Mouse (Mus musculus): ENCODE data around the gene Cish. TPM values are rescaled to one million over a fixed set of nuclear protein-coding genes. Genes with fewer than 3 reads are reported as not detected.

Cish gene
- polyA plus RNA-seq, 1 experiment from 2014 or later = 5.8 TPM

GRCm38 (mm10) chr9:107327879-107328620, 32.2 kb downstream of the Cish start:
- H3K36me3 ChIP-seq (ENCODE audit: control insufficient read depth, insufficient read depth, low read length) = peaks cover 10% of the 10 kb centered on the region; the same call in 1 of the 2 replicates
- DNase-seq (ENCODE audit: low spot score) (no peak), ATAC-seq (ENCODE audit: low read depth) (no peak)
- no peaks in the 10 kb centered on the region for H3K4me1 ChIP-seq (ENCODE audit: control insufficient read depth, insufficient read depth, low read length)
- H3K27ac ChIP-seq (replicated peaks; ENCODE audit: low read depth, low read length) = no peak overlapping the region
- WGBS = 85% methylated on average over 16 of the region's 16 CpGs
- H3K9ac ChIP-seq (ENCODE audit: low read depth, low read length) = no peak overlapping the region
- H3K9me3 ChIP-seq (ENCODE audit: control insufficient read depth, low read length) = no peaks in the 10 kb centered on the region
- no peak overlapping the region for H3K4me2 ChIP-seq (ENCODE audit: low read depth, low read length)
- H3K4me3 ChIP-seq (ENCODE audit: low read depth, low read length) = no peak overlapping the region
- no peaks in the 10 kb centered on the region for H3K27me3 ChIP-seq (replicated peaks; ENCODE audit: control insufficient read depth, insufficient read depth, low read length)

GRCm38 (mm10) chr9:107330791-107331190, 35.0 kb downstream of the Cish start:
- peaks cover 15% of the 10 kb centered on the region; the same call in 1 of the 2 replicates for H3K36me3 ChIP-seq (ENCODE audit: control insufficient read depth, insufficient read depth, low read length)
- no peak overlapping the region for H3K9ac ChIP-seq (ENCODE audit: low read depth, low read length)
- WGBS = 75% methylated on average over 6 of the region's 6 CpGs
- no peaks in the 10 kb centered on the region for H3K27me3 ChIP-seq (replicated peaks; ENCODE audit: control insufficient read depth, insufficient read depth, low read length)
- DNase-seq (ENCODE audit: low spot score) (no peak), ATAC-seq (ENCODE audit: low read depth) (no peak)
- H3K4me1 ChIP-seq (ENCODE audit: control insufficient read depth, insufficient read depth, low read length) = no peaks in the 10 kb centered on the region
- no peak overlapping the region for H3K4me3 ChIP-seq (ENCODE audit: low read depth, low read length)
- no peak overlapping the region for H3K27ac ChIP-seq (replicated peaks; ENCODE audit: low read depth, low read length)
- no peaks in the 10 kb centered on the region for H3K9me3 ChIP-seq (ENCODE audit: control insufficient read depth, low read length)
- H3K4me2 ChIP-seq (ENCODE audit: low read depth, low read length) = no peak overlapping the region

- Histone ChIP-seq H3K36me3 (ENCODE audit: control insufficient read depth, insufficient read depth, low read length) (peaks cover 8% of the 10 kb centered on the region; the same call in 1 of the 2 replicates), H3K27ac (replicated peaks; ENCODE audit: low read depth, low read length) (no peak overlapping the region), H3K9me3 (ENCODE audit: control insufficient read depth, low read length) (no peaks in the 10 kb centered on the region), H3K9ac (ENCODE audit: low read depth, low read length) (no peak overlapping the region), H3K4me2 (ENCODE audit: low read depth, low read length) (no peak overlapping the region), H3K27me3 (replicated peaks; ENCODE audit: control insufficient read depth, insufficient read depth, low read length) (no peaks in the 10 kb centered on the region), H3K4me3 (ENCODE audit: low read depth, low read length) (no peak overlapping the region), H3K4me1 (ENCODE audit: control insufficient read depth, insufficient read depth, low read length) (peaks cover 8% of the 10 kb centered on the region; the same call in 1 of the 2 replicates)
- WGBS = 49% methylated on average over 2 of the region's 2 CpGs
- DNase-seq (ENCODE audit: low spot score) = no peak
- ATAC-seq (ENCODE audit: low read depth) = no peak
Measured at GRCm38 (mm10) chr9:107333686-107334085, 37.9 kb downstream of the Cish start.

- 77% methylated on average over 5 of the region's 6 CpGs for WGBS
Measured at GRCm38 (mm10) chr9:107334356-107334755, 38.5 kb downstream of the Cish start.

DNA sequence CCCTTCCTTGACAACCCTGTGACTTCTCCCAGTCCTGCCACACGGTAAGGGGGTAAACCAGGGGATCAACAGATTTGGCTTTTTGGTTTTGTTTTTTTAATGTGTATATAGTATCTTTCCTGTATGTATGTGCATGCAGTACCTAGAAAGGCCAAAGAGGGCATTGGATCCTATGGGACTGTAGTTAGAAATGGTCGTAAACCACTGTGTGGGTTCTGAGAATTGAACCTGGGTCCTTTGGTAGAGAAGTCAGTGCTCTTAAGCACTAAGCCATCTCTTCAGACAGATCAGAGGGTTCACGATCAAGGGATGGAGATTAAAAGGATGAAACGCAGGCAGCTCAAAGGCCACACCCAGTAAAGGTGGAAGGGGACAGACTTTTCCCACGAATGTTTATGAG, 39.2 kb downstream of the Cish start:
- no peak for DNase-seq (ENCODE audit: low spot score)
- H3K9ac ChIP-seq (ENCODE audit: low read depth, low read length) = no peak overlapping the region
- no peak overlapping the region for H3K27ac ChIP-seq (replicated peaks; ENCODE audit: low read depth, low read length)
- no peak overlapping the region for H3K4me2 ChIP-seq (ENCODE audit: low read depth, low read length)
- H3K27me3 ChIP-seq (replicated peaks; ENCODE audit: control insufficient read depth, insufficient read depth, low read length) = no peaks in the 10 kb centered on the region
- H3K36me3 ChIP-seq (ENCODE audit: control insufficient read depth, insufficient read depth, low read length) = peaks cover 8% of the 10 kb centered on the region; the same call in 1 of the 2 replicates
- 84% methylated on average over 5 of the region's 5 CpGs for WGBS
- H3K4me1 ChIP-seq (ENCODE audit: control insufficient read depth, insufficient read depth, low read length) = peaks cover 10% of the 10 kb centered on the region; the same call in 1 of the 2 replicates
- H3K4me3 ChIP-seq (ENCODE audit: low read depth, low read length) = no peak overlapping the region
- ATAC-seq (ENCODE audit: low read depth) = no peak
- no peaks in the 10 kb centered on the region for H3K9me3 ChIP-seq (ENCODE audit: control insufficient read depth, low read length)

More at GRCm38 (mm10) chr9:107334356-107334755, 38.5 kb downstream of the Cish start:
- Histone ChIP-seq H3K27me3 (replicated peaks; ENCODE audit: control insufficient read depth, insufficient read depth, low read length) (no peaks in the 10 kb centered on the region), H3K4me3 (ENCODE audit: low read depth, low read length) (no peak overlapping the region), H3K9ac (ENCODE audit: low read depth, low read length) (no peak overlapping the region), H3K4me1 (ENCODE audit: control insufficient read depth, insufficient read depth, low read length) (peaks cover 10% of the 10 kb centered on the region; the same call in 1 of the 2 replicates), H3K36me3 (ENCODE audit: control insufficient read depth, insufficient read depth, low read length) (peaks cover 8% of the 10 kb centered on the region; the same call in 1 of the 2 replicates), H3K9me3 (ENCODE audit: control insufficient read depth, low read length) (no peaks in the 10 kb centered on the region), H3K27ac (replicated peaks; ENCODE audit: low read depth, low read length) (no peak overlapping the region), H3K4me2 (ENCODE audit: low read depth, low read length) (no peak overlapping the region)
- DNase-seq (ENCODE audit: low spot score) (no peak), ATAC-seq (ENCODE audit: low read depth) (no peak)

- peaks cover 10% of the 10 kb centered on the region; the same call in 1 of the 2 replicates for H3K4me1 ChIP-seq (ENCODE audit: control insufficient read depth, insufficient read depth, low read length)
- H3K9me3 ChIP-seq (ENCODE audit: control insufficient read depth, low read length) = no peaks in the 10 kb centered on the region
- no peak overlapping the region for H3K4me3 ChIP-seq (ENCODE audit: low read depth, low read length)
- H3K27ac ChIP-seq (replicated peaks; ENCODE audit: low read depth, low read length) = no peak overlapping the region
- ATAC-seq (ENCODE audit: low read depth) = no peak
- peak; percentile 39 for DNase-seq (ENCODE audit: low spot score)
- H3K36me3 ChIP-seq (ENCODE audit: control insufficient read depth, insufficient read depth, low read length) = peaks cover 8% of the 10 kb centered on the region; the same call in 1 of the 2 replicates
- no peaks in the 10 kb centered on the region for H3K27me3 ChIP-seq (replicated peaks; ENCODE audit: control insufficient read depth, insufficient read depth, low read length)
- 10% methylated on average over 5 of the region's 5 CpGs for WGBS
- no peak overlapping the region for H3K9ac ChIP-seq (ENCODE audit: low read depth, low read length)
- H3K4me2 ChIP-seq (ENCODE audit: low read depth, low read length) = no peak overlapping the region
Measured at GRCm38 (mm10) chr9:107335909-107336308, 40.1 kb downstream of the Cish start.

- no peak overlapping the region for H3K27ac ChIP-seq (replicated peaks; ENCODE audit: low read depth, low read length)
- ATAC-seq (ENCODE audit: low read depth) (no peak), DNase-seq (ENCODE audit: low spot score) (no peak)
- 86% methylated on average over 6 of the region's 6 CpGs for WGBS
- no peaks in the 10 kb centered on the region for H3K9me3 ChIP-seq (ENCODE audit: control insufficient read depth, low read length)
- no peak overlapping the region for H3K9ac ChIP-seq (ENCODE audit: low read depth, low read length)
- no peak overlapping the region for H3K4me3 ChIP-seq (ENCODE audit: low read depth, low read length)
- H3K4me2 ChIP-seq (ENCODE audit: low read depth, low read length) = no peak overlapping the region
- H3K4me1 ChIP-seq (ENCODE audit: control insufficient read depth, insufficient read depth, low read length) = peaks cover 10% of the 10 kb centered on the region; the same call in 1 of the 2 replicates
- H3K27me3 ChIP-seq (replicated peaks; ENCODE audit: control insufficient read depth, insufficient read depth, low read length) = no peaks in the 10 kb centered on the region
- peaks cover 8% of the 10 kb centered on the region; the same call in 1 of the 2 replicates for H3K36me3 ChIP-seq (ENCODE audit: control insufficient read depth, insufficient read depth, low read length)
Measured at GRCm38 (mm10) chr9:107336386-107336785, 40.6 kb downstream of the Cish start.

GRCm38 (mm10) chr9:107338172-107338883, 42.5 kb downstream of the Cish start, which contains the start of gene Hemk1:
TSS of gene Hemk1 (minus strand) at chr9:107338350.
- peak within 1 kb of the TSS; percentile 96 for H3K4me2 ChIP-seq (ENCODE audit: low read depth, low read length)

More at GRCm38 (mm10) chr9:107338172-107338883, 42.5 kb downstream of the Cish start, which contains the start of gene Hemk1:
- Histone ChIP-seq H3K9ac (ENCODE audit: low read depth, low read length) (peak within 1 kb of the TSS; percentile 78), H3K27me3 (replicated peaks; ENCODE audit: control insufficient read depth, insufficient read depth, low read length) (0 out of 2 replicates have a peak, but pooled peaks cover 2% of the 10 kb centered on the region), H3K4me1 (ENCODE audit: control insufficient read depth, insufficient read depth, low read length) (peaks cover 10% of the 10 kb centered on the region; the same call in 1 of the 2 replicates), H3K27ac (replicated peaks; ENCODE audit: low read depth, low read length) (peak within 1 kb of the TSS; percentile 29), H3K36me3 (ENCODE audit: control insufficient read depth, insufficient read depth, low read length) (0 out of 2 replicates have a peak, but pooled peaks cover 4% of the 10 kb centered on the region), H3K4me3 (ENCODE audit: low read depth, low read length) (peak within 1 kb of the TSS; percentile 60), H3K9me3 (ENCODE audit: control insufficient read depth, low read length) (no peaks in the 10 kb centered on the region)
- 4% methylated on average over 24 of the region's 30 CpGs for WGBS
- ATAC-seq (ENCODE audit: low read depth) (peak; percentile 89), DNase-seq (ENCODE audit: low spot score) (peak; percentile 90)

All from embryonic facial prominence, embryonic 14.5 days (tissue).